Mouse (Mus musculus) right cerebral cortex, postnatal 10 days (tissue): ENCODE results near the gene Hprt.
A peak's percentile ranks its signal among the peaks of the same experiment; 100 is the strongest.

ENCODE experiments used
- DNase-seq, 2 experiments: peaks; one replicate each; pipeline ENCODE4 v3.0.0; 2021; ENCODE audit warnings: low spot score in 2 of 2

The Hprt gene

DNA sequence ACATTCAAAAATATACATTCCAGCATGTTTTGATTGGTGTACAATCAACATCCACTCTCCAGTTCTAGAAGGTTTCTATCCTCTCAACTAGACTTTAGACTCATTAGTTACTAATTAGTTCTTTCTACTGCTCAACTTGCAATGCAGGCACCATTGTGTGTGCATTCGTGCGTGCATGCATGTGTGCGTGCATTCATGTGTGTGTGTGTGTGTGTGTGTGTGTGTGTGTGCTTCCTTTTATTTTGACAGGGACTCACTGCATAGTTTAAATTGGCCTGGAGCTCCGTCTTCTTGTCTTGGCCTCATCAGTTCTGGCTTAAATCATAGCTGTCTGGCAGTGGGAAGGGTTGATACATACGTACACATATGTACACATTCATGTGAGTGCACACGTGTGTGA is 53.1 kb downstream of the Hprt start:
- no peak for DNase-seq

DNA sequence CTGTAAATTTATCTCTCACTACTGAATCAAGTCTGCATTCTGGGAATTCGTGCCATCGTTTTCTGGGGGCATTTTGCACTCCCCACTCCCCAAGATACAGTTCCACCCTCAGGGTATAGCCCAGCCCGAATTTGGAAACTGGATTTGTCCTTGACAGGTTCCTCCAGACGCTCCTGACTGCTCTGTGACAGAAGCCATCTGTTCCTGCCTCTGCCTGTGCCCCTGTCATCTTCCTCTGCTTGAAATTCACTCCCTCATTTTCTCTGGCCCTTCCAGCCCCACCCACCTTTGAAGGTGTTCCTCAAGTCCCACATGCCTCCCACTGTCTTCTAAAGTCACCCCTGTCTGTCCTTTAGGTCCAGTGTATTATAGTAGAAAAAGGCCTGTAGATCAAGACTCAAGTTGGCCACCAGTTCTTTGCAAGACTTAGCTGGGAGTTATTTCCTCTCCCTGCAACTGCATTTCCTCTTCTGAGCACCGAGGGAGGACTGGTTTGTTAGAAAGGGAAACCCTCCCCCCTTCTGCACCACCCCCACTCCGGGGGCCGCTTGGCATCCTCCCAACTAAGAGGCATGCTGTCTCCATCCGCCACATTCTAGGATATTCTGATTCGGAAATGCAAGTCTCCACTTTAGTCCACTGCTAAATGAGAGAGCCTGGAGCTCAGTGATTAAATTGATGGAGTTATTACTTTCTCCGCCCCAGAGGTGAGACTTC is 57.4 kb downstream of the Hprt start:
- peak; percentile 38 to 46 for DNase-seq

DNA sequence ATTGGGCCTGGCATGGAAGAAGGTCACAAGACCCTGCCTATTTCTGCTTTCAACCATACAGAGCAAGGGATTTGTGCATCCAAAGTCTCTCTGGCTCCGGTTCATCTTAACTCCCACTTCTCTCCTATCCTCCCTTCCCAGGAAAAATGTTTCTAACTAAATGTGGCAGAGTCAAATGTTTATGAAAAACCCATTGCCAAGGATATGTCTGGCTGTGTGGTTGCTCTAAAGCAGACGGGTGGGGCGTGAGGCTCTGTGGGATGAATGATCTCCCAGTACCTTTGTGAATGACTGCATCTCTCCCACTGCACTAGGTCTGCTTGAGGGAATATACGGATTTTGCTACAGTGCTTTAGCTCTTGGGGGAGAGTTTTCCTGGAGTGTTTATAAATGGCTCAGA is 58.1 kb downstream of the Hprt start:
- no peak for DNase-seq

DNA sequence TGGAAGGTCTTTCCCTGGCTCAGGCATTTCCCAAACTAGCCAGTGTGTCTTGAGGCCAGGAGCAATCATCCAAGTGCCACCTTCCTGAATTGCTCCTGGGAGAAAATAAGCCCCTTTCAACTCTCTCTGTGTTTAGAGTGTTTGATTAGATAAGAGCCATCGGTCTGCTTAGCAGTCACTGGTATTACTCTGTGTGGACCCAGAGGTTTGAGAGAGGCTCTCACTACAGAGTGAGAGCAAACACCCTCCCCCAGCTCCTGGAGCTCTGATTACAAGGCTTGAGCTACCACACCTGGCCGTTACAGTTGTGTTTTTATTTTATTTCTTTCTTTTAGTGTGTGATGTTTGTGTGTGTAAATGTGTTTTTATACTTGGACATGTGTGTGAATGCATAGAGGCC is 59.0 kb downstream of the Hprt start:
- no peak for DNase-seq

DNA sequence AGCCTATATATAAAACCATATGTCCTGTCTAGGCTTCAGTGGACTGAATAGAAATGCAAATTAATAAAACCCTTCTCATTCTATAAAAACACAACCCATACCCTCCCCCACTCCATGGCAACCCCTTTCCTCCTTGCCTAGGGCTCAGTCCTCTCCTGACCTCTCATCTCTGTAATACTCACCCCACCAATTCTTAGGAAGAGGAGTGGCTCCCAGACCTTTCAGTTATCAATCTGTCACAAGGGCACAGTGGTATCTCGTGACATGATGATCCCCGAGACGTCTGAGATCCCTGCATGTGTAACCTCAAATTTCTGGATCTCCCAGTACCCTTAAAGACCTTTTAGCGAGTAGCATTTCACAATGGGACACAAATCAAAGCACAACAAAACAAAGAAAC is 61.3 kb downstream of the Hprt start:
- DNase-seq = no peak

DNA sequence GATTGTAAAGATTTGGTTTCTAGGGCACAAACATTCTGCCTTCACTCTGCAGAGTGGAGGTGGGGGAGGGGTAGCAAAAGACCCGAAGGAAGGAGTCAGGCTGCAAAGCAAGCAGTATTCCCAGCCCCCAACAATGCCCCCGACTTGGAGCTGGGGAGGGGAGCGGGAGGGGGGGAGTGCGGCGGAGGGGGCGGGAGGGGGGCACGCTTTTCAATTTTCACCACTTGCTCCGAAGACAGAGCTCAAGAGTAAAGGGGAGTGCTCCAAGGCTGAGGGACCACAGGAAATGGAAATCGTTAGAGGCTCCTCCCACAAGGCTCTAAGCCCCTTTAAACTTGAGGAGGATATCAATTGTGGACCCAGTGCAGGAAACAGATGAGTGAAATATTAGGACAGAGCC is 62.4 kb downstream of the Hprt start:
- DNase-seq = no peak

DNA sequence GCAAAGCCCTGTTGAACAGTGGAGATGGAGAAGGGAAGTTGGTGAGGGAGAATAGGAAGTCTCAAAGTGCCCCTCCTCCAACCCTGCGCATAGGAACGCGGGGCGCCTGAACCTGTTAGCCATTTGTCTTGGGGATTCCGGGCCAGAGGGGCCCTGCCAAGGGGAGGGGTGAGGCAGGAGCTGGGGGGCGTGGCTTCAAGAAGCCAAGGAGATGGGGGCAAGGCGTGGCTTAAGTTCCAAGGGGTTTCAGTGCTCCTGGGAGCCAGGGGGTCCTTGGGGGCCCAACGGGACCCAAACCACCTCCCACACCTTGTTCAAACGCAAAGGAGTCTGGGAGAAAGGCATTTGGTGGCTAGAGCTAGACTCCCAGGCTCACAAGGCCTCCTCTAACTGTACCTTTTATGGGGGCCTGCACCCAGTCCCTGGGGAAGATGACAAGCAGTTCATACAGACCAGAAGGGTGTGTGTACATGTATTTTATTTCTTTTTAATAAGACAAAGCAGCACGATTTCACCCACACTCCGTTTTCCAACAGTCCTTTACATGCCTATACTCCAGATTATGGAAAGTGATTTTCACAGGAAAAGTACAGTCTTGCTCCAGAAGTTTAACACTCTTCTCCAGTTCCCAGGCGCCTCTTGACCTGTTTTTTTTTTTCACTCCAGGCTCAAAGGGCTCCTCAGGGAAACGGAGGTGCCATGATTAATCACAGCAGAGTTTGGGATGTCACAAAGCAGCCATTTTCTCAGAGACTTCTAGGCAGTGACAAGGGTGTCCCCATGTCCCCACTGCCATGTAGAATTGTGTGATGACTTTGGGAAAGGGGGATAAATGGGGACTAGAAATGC is 64.9 kb downstream of the Hprt start:
- DNase-seq = peak in 1 of 2 experiments; percentile 19

DNA sequence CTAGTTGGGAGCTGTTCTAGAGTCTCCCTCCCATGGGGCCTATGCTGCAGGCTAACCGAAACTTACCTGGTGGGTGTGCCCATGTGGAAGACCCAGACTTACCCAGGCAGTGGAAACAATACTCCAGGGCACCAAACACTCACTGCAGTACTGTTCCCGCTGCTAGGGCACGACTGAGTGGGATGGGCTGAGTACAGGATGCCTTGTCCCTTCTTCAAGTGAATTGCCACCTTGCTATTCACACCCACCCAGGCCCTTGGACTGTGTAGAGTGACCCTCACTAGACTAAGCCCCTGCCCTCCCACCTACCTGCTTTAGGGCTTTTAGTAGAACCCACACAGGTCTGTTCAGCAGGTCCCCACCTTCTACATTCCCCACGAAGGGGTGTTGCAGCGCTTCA is 65.9 kb downstream of the Hprt start:
- DNase-seq = no peak

DNA sequence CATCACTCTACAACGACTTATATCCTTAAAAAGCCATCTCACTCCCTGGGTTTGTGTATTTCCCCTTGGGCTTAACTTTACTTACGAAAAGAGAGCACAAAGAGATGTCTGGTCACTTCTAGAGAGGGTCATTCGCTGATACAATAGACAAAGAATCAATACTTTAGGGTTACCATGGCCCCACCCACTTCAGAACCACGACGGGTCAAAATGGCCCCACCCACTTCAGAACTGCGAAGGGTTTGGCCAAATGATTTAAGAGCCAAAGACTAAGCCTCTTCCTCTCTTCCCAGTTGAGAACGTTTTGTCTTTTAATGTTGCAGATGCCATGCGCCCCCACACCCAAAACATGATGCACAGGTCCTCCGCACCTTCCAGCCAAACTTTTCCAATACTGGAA is 67.8 kb downstream of the Hprt start:
- DNase-seq = no peak

DNA sequence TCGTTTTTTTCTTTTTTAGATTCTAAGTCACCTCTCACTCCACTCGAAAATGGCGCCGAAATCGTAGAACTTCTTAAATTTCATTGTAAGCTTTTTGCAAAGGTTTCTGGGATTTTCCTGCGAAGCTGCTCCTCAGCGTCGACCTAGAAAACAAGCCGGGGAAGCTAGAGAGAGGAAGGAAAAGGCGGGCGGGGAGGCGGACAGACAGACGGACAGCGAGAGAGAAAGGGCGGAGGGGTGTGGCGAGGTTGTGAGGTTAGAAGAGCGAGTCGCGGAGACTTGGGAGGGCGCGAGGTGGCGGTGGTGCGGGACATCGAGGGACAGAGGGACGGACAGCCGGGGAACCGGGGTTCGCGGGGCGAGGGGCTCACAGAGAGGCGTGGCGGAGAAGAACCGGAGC is 68.7 kb downstream of the Hprt start:
- peak; percentile 24 to 27 for DNase-seq

DNA sequence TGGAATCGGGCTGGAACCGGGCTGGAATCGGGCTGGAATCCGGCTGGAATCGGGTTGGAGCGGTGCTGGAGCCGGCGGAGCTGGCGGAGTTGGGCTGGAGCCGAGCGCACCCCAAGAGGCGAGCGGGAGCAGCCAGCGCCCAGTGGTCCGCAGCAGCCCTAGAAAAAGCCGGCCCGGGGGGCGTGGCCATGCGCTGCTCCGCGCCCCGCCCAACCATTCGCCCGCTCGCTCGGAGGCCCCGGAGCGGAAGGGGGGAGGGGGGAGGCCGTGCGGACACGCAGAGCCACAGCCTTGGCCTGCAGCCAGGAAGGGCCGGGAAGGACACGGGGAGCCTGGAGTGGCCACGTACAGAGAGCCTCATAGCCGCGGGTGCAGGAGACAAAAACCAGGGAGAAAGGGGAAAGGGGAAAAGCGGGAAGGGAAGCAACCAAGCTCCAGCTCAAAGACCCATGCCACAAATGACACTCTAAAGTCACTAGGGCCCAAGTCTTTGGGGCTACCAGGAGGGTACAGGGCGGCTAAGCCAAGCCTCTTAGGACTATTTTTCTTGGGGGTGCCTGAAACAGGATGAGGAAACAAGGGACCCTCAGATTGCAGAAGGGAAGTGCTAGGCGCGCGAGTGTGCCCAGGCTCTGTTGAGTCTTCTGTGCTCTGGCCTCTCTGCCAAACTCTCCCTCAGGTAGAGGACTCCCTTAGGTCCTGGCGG is 69.3 kb downstream of the Hprt start:
- DNase-seq = peak; percentile 82 to 87

DNA sequence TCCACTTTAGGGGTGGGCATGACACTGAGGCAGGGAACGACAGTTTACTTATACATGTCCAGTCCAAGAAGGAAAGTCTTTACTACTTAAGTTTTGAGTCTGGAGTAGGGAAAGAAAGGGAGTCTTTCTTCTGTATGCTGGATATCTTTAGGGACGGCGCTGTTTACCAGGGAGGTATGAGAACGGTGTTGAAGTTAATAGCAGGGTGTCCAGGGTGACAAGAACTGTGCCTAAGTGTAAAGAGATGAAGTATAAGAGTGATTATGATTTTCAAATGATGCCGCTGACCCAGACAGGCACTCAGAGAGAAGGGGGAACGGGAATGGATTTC is 69.8 kb downstream of the Hprt start:
- DNase-seq = no peak

DNA sequence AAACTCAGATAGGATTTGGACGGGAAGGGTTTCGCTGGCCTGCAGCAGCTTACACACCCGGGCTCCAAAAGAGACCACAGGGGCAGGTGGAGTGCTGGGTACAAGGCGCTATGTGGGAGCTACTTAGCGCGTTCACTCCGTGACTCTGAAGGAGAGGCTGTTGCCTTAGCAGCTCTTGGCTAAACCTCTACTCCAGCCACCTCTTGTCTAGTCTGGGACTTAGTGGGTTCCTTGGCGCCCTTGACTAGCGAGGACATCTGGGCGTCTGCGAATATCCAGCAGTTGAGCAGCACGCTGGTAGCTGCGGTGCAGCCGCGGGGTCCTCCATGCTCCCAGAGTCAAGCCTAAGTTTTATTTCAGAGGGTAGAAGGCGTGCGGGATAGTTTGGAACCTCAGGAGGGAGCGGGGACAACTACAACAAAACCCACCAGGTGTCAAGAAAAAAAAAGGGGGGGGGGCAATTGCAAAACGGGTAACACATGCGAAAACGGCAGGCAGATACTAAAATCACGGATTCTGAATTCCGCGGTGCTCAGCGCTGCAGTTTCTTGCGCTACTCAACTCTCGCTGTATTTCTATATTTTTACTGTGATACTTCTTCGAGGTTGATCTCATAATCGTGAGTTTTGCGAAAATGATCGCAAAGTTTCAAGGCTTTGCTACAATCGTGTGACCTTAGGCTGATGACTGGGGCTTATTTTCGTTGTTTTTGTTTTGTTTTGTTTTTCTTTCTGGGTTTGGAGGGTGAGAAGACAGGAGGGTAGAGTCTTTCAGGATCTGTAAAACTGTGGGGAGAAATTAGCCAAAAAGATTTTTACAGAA is 70.7 kb downstream of the Hprt start:
- DNase-seq = peak in 1 of 2 experiments; percentile 20

DNA sequence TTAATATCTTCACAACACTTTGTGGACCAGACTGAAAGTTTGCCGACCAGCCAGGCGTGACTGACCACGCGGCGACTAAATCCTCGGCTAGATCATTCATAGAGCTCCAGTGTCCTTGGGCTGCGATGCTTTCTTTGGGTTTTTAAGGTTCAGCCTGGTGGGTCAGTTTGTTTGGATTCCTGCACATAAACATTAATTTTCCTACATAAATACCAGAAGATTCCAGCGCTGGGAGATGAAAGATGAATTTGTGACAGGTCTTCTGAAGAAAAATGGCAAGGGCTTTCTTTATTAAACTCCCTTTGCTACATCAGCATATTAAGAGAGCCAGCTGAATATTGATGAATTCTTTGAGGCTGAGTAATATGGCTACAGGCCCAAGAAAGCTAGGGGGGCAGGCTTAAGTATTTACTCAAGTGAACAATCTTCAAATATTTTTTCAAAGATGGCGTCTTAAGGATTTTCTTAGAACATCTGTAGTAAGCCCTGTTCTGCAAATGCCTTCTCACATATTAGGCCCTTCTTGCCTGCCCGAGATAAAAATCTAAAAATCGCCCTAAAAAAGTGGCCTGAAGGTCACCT is 71.6 kb downstream of the Hprt start:
- DNase-seq = no peak

DNA sequence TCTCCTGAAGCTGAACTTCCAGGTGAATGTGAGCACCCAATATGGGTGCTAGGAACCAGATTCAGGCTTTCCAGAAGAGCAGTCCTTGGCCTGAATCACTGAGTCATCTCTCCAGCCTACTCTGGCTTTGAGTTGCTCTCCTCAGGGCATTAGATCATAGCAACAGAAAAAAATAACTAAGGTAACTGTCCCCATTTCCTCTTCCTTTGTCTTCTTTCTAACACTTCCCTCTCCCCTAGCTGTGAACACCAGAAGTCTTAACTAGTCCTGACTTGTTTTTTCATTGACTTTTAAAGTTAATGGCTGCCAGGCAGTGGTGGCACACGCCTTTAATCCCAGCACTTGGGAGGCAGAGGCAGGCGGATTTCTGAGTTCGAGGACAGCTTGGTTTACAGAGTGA is 76.5 kb downstream of the Hprt start:
- DNase-seq = no peak
